16 mouse cellular contexts compared by ENCODE assay signal in the genomic region with DNA sequence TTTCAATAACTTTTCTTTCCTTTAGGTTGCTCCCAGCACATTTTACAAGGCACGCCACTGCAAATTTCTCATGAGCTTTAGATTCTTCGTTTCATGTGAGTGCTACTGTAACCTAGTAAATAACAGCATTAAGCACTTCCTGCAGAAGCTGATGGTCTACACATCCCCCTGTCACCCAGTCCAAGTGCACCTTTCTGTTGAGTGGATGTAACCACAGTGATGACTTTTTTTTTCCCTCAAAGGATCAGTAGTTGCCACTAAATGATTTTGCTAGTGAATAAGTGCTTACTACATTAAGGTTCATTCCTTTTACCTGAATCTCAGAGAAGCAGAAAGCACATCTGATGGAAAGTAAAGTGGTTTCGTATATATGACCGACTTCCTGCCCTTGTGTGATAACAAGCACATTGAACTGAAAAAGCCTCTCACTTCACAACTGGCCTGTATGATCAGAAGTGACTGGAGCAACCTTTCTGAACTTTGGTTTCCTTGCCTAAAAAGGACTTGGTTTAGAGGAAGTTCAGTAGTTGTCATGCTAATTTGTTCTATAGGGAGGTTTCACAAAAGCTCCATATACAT.
A peak's percentile ranks its signal among the peaks of the same experiment; 100 is the strongest.
DNase-seq lines count a peak whose midpoint lies in the region; ATAC-seq lines count a peak whose summit lies in the region.
"Had no signal": no experiment of that assay in that cellular context is flagged by ENCODE, and none has a peak within 500 bp of the region (broad histone marks: within the 10 kb centered on the region; RNA-seq: fewer than 3 reads in every experiment).

No protein-coding gene starts in this region.

- ATAC-seq in CD4-positive, CD25-positive, alpha-beta regulatory T cell, adult 4 months = peak; percentile 85
- peak; percentile 43; the same call in 1 of the 2 replicates for ATAC-seq in megakaryocyte, adult 5-6 weeks (ENCODE audit: poor library complexity, severe bottlenecking)
- ATAC-seq: forebrain, embryonic 13.5 days; forebrain, postnatal 0 days; hindbrain, postnatal 0 days had no signal

- DNase-seq in 416B (ENCODE audit: low read depth) = peak; percentile 25
- DNase-seq in T-cell, adult 2 months (ENCODE audit: low spot score) = peak; percentile 21
- DNase-seq in urinary bladder, postnatal 4 days (ENCODE audit: low spot score in 2 of 2) = no peak
- DNase-seq in layer of hippocampus, postnatal 10 days (ENCODE audit: low spot score in 2 of 2) = no peak
- DNase-seq in kidney, postnatal 36 days = no peak
- DNase-seq: adrenal gland, postnatal 25 days; cerebellum, adult 18-20 months; cerebellum, adult 9-11 months; forebrain, postnatal 0 days; gastrocnemius, postnatal 14 days; heart, adult 2 months; heart, postnatal 14 days had no signal

Comparison
In these comparisons a context has a peak if more than half of its experiments do, and no peak if none do; other contexts are left out.
1. DNase-seq: peak in 416B (single experiment) and T-cell, adult 2 months (single experiment); none in urinary bladder, postnatal 4 days (0 of 2), layer of hippocampus, postnatal 10 days (0 of 2) and kidney, postnatal 36 days (0 of 2).